Mouse (Mus musculus): Measurements from ENCODE around the gene F8a. TPM values are rescaled to one million over a fixed set of nuclear protein-coding genes. Genes with fewer than 3 reads are reported as not detected.
"Not testable (repeated sequence)": the region's sequence is repeated elsewhere in the genome, so short reads cannot be mapped to it uniquely, and the experiment has no call there.

Gene F8a
- total RNA-seq (2021), result 9.4 and 11.7 TPM in 2 replicates
- long read RNA-seq, transcript F8a-201 (1 exons, 2,505 nt), result major isoform, 43 of 43 reads
- long read RNA-seq, partial matches to known transcripts, result 0 of 43 reads
- long read RNA-seq, other reads (novel, unspliced or antisense), result 0 of 43 reads

- peak; percentile 80 for DNase-seq
Observed at GRCm38 (mm10) chrX:73227914-73228605, at the start of gene F8a. Gene F8a (plus strand): TSS chrX:73228291.

- DNase-seq, result peak; percentile 10
Observed at GRCm38 (mm10) chrX:73191934-73192333, 36.2 kb upstream of the F8a start, which contains the start of gene Xlr3b. Gene Xlr3b (plus strand): TSS chrX:73192207.

- not testable (repeated sequence) for DNase-seq
Observed at GRCm38 (mm10) chrX:73213819-73214564, 14.1 kb upstream of the F8a start, which contains the start of gene Xlr4b. Gene Xlr4b (plus strand): TSS chrX:73214333.

- no peak for DNase-seq
Observed at GRCm38 (mm10) chrX:73225365-73225764, 2.7 kb upstream of the F8a start.

- DNase-seq, result peak; percentile 54
Observed at GRCm38 (mm10) chrX:73228606-73229214, 619 bp downstream of the F8a start.

- no peak for DNase-seq
Observed at GRCm38 (mm10) chrX:73229288-73229687, 1.2 kb downstream of the F8a start.

GRCm38 (mm10) chrX:73242821-73243325 lies 14.8 kb downstream of the F8a start, which contains the start of gene Xlr4c:
Gene Xlr4c (minus strand): TSS chrX:73243130.
- not testable (repeated sequence) for DNase-seq

- DNase-seq, result not testable (repeated sequence)
Observed at GRCm38 (mm10) chrX:73262428-73262827, 34.3 kb downstream of the F8a start.

- DNase-seq, result not testable (repeated sequence)
Observed at GRCm38 (mm10) chrX:73265270-73265669, 37.2 kb downstream of the F8a start, which contains the start of gene Xlr3c. Gene Xlr3c (minus strand): TSS chrX:73265390.

Other genes with a start within 250 kb of the F8a start
- 1.6 and 1.8 TPM in 2 replicates for gene Zfp185, start 241.0 kb upstream of the F8a start, total RNA-seq (2021)
- gene Pnma5, start 191.2 kb upstream of the F8a start, total RNA-seq (2021), result 0.38 and 0.43 TPM in 2 replicates
- gene Pnma3, start 163.5 kb upstream of the F8a start, total RNA-seq (2021), result 0.29 and 0.36 TPM in 2 replicates
- gene Xlr4a, start 145.8 kb upstream of the F8a start, total RNA-seq (2021), result 1.3 TPM in 1 of 2 replicates, not detected in the other
- gene Xlr3a, start 131.2 kb upstream of the F8a start, total RNA-seq (2021), result 1.4 and 2.2 TPM in 2 replicates
- gene Gm14685, start 111.2 kb upstream of the F8a start, total RNA-seq (2021), result 0.18 TPM in 1 of 2 replicates, not detected in the other
- gene Xlr5b, start 79.5 kb upstream of the F8a start, total RNA-seq (2021), result not detected in 2 replicates
- gene DXBay18, start 78.8 kb upstream of the F8a start, total RNA-seq (2021), result not detected in 2 replicates
- gene Spin2d, start 51.3 kb upstream of the F8a start, total RNA-seq (2021), result not detected in 2 replicates
- 4.1 and 5.9 TPM in 2 replicates for gene Xlr3b, start 36.1 kb upstream of the F8a start, total RNA-seq (2021)
- gene Xlr4b, start 14.0 kb upstream of the F8a start, total RNA-seq (2021), result not detected in 2 replicates
- not detected in 2 replicates for gene Xlr4c, start 14.8 kb downstream of the F8a start, total RNA-seq (2021)
- gene Xlr3c, start 37.1 kb downstream of the F8a start, total RNA-seq (2021), result 0.21 TPM in 1 of 2 replicates, not detected in the other
- gene Xlr5a, start 64.7 kb downstream of the F8a start, total RNA-seq (2021), result 0.24 TPM in 1 of 2 replicates, not detected in the other
- gene Xlr5c, start 64.7 kb downstream of the F8a start, total RNA-seq (2021), result not detected in 2 replicates
- not detected in 2 replicates for gene Gm45015, start 108.5 kb downstream of the F8a start, total RNA-seq (2021)
- 23.0 and 27.0 TPM in 2 replicates for gene Zfp275, start 114.3 kb downstream of the F8a start, total RNA-seq (2021)
- gene Gm18336, start 170.4 kb downstream of the F8a start, total RNA-seq (2021), result not detected in 2 replicates
- gene Zfp92, start 182.8 kb downstream of the F8a start, total RNA-seq (2021), result 0.19 and 0.24 TPM in 2 replicates
- gene Trex2, start 207.1 kb downstream of the F8a start, total RNA-seq (2021), result not detected in 2 replicates
- 27.7 and 31.8 TPM in 2 replicates for gene Haus7, start 230.8 kb downstream of the F8a start, total RNA-seq (2021)